Mouse (Mus musculus): ENCODE data around the gene Otub2.
"Not testable (repeated sequence)": the region's sequence is repeated elsewhere in the genome, so short reads cannot be mapped to it uniquely, and the experiment has no call there.

DNA sequence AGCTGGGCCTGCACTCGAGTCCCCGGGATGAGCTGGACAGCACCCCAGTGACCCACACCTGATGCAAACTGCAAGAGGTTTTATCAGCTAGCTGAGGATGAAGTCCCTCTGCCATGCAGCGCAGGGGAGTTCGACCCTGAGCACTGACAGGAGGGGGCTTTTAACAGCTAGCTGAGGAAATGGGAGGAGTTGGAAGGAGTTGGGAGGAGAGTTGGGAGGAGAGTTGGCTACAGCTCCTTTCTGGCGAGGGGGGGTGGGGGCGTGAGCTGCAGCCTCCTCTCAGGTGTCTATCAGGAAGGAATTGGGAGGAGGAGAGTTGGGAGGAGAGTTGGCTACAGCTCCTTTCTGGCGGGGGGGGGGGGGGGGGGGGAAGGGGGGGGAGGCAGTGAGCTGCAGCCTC lies 55.8 kb downstream of the Otub2 start:
- TF ChIP-seq CTCF, EP300 (IDR thresholded peaks at IDR 0.05; ENCODE audit: low read depth): not testable (repeated sequence)

Measured in heart, postnatal 0 days (tissue).